Mouse (Mus musculus) heart, postnatal 0 days (tissue): ENCODE results near the gene Msantd3. TPM values are rescaled to one million over a fixed set of nuclear protein-coding genes. Genes with fewer than 3 reads are reported as not detected.

Experiments used
- ATAC-seq: fragments of 200-750 bp; cut with Nextera tagmentation; 2 replicates; pipeline ENCODE4 v1.8.0; 2017; ENCODE audit warnings: low read depth, moderate number of reproducible peaks, moderate library complexity; ENCODE audit not compliant: insufficient read depth
- DNase-seq: peaks from one replicate; pipeline ENCODE4 v3.0.0-alpha.2; 2016; ENCODE audit warnings: low spot score
- H3K27ac ChIP-seq: fragments of 300-500 bp; sonication (generic); 2 replicates; pipeline ENCODE4 v1.5.1; 2014; ENCODE audit warnings: low read depth, mild to moderate bottlenecking
- H3K27me3 ChIP-seq: fragments of 300-500 bp; sonication (generic); 2 replicates; pipeline ENCODE4 v1.6.1; 2014; ENCODE audit warnings: low read length, mixed read lengths; ENCODE audit not compliant: control insufficient read depth, insufficient read depth
- H3K36me3 ChIP-seq: fragments of 300-500 bp; sonication (generic); replicated peaks from 2 replicates; pipeline ENCODE4 v1.6.1; 2014; ENCODE audit warnings: low read length, mixed read lengths; ENCODE audit not compliant: control insufficient read depth, insufficient read depth
- H3K4me1 ChIP-seq: fragments of 300-500 bp; sonication (generic); 2 replicates; pipeline ENCODE4 v1.6.1; 2014; ENCODE audit warnings: antibody characterized with exemption; ENCODE audit not compliant: control insufficient read depth, insufficient read depth
- H3K4me2 ChIP-seq: fragments of 300-500 bp; sonication (generic); 2 replicates; pipeline ENCODE4 v1.6.1; 2014; ENCODE audit warnings: low read depth, mild to moderate bottlenecking, low read length, moderate library complexity
- H3K4me3 ChIP-seq: fragments of 300-500 bp; sonication (generic); 2 replicates; pipeline ENCODE4 v1.5.1; 2014; ENCODE audit warnings: low read depth, low read length
- H3K9ac ChIP-seq: fragments of 300-500 bp; sonication (generic); replicated peaks from 2 replicates; pipeline ENCODE4 v1.6.1; 2014; ENCODE audit warnings: low read depth, low read length, mixed read lengths
- H3K9me3 ChIP-seq: fragments of 300-500 bp; sonication (generic); replicated peaks from 2 replicates; pipeline ENCODE4 v1.6.1; 2016; ENCODE audit warnings: low read length; ENCODE audit not compliant: control insufficient read depth
- CTCF ChIP-seq: IDR thresholded peaks from 2 replicates; pipeline ENCODE4 v1.5.1; 2016; ENCODE audit warnings: antibody characterized with exemption, control low read depth, low read depth
- EP300 ChIP-seq: IDR thresholded peaks from 2 replicates; pipeline ENCODE4 v1.6.1; 2016; ENCODE audit warnings: antibody characterized with exemption, low read depth
- WGBS: fragments of 180-500 bp; shearing (Covaris S2); extraction: QIAGEN DNeasy Blood & Tissue Kit; methylation state at CpG from one replicate; pipeline ENCODE4 v1.1.7; 2014; 5-methylcytosine and 5-hydroxymethylcytosine counted together
- polyA plus RNA-seq: library from polyadenylated mRNA; unstranded; fragments of >200 nt; fragmentation: Nextera tagmentation; extraction: Ambion mirVana; gene quantifications from 2 replicates; pipeline ENCODE4 v1.2.1, GENCODE M21; 2015
- total RNA-seq: library from RNA; depleted of rRNA; stranded (reverse); fragments of >200 nt; gene quantifications from 2 replicates; pipeline ENCODE4 v1.2.3, GENCODE M21; 2014; ENCODE audit warnings: low replicate concordance

Msantd3 gene
- total and polyA plus RNA-seq, 2 experiments from 2014 or later: 18.1 to 23.0 TPM

GRCm38 (mm10) chr4:48590862-48591261 lies 51.1 kb downstream of the Msantd3 start:
- Histone ChIP-seq H3K27me3 (no peaks in the 10 kb centered on the region), H3K9me3 (peaks cover 4% of the 10 kb centered on the region; the same call in 1 of the 2 replicates), H3K27ac (no peak overlapping the region), H3K4me2 (no peak overlapping the region), H3K4me1 (peaks cover 14% of the 10 kb centered on the region; the same call in 1 of the 2 replicates), H3K9ac (no peak overlapping the region), H3K4me3 (no peak overlapping the region), H3K36me3 (no peaks in the 10 kb centered on the region)
- DNase-seq (no peak), ATAC-seq (no peak)
- TF ChIP-seq EP300 (no peak), CTCF (no peak)
- 38% methylated on average over 7 of the region's 7 CpGs for WGBS

- H3K36me3 ChIP-seq: no peaks in the 10 kb centered on the region
- DNase-seq: no peak
- no peak overlapping the region for H3K27ac ChIP-seq
- WGBS: 84% methylated on average over 3 of the region's 3 CpGs
- H3K4me2 ChIP-seq: no peak overlapping the region
- H3K4me3 ChIP-seq: no peak overlapping the region
- peaks cover 9% of the 10 kb centered on the region; the same call in 1 of the 2 replicates for H3K4me1 ChIP-seq
- peaks cover 4% of the 10 kb centered on the region; the same call in 1 of the 2 replicates for H3K9me3 ChIP-seq
- H3K27me3 ChIP-seq: no peaks in the 10 kb centered on the region
- TF ChIP-seq CTCF (no peak), EP300 (no peak)
- no peak for ATAC-seq
- H3K9ac ChIP-seq: no peak overlapping the region
These were observed 51.7 kb downstream of the Msantd3 start for GRCm38 (mm10) chr4:48591390-48591789.

GRCm38 (mm10) chr4:48592328-48592727 lies 52.6 kb downstream of the Msantd3 start:
- H3K4me3 ChIP-seq: no peak overlapping the region
- 43% methylated on average over 5 of the region's 5 CpGs for WGBS
- H3K4me1 ChIP-seq: peaks cover 8% of the 10 kb centered on the region; the same call in 1 of the 2 replicates
- no peak overlapping the region for H3K9ac ChIP-seq
- H3K27me3 ChIP-seq: no peaks in the 10 kb centered on the region
- H3K36me3 ChIP-seq: no peaks in the 10 kb centered on the region
- peaks cover 4% of the 10 kb centered on the region; the same call in 1 of the 2 replicates for H3K9me3 ChIP-seq
- H3K27ac ChIP-seq: no peak overlapping the region
- DNase-seq: no peak
- no peak overlapping the region for H3K4me2 ChIP-seq
- peak; percentile 51; the same call in 1 of the 2 replicates for ATAC-seq
- TF ChIP-seq EP300 (no peak), CTCF (no peak)

- no peak overlapping the region for H3K4me2 ChIP-seq
- no peak overlapping the region for H3K4me3 ChIP-seq
- peaks cover 8% of the 10 kb centered on the region; the same call in 1 of the 2 replicates for H3K4me1 ChIP-seq
- ATAC-seq (no peak), DNase-seq (no peak)
- no peaks in the 10 kb centered on the region for H3K27me3 ChIP-seq
- H3K36me3 ChIP-seq: no peaks in the 10 kb centered on the region
- no peak overlapping the region for H3K27ac ChIP-seq
- no peak overlapping the region for H3K9ac ChIP-seq
- 87% methylated on average over 7 of the region's 7 CpGs for WGBS
- no peaks in the 10 kb centered on the region for H3K9me3 ChIP-seq
- TF ChIP-seq CTCF (no peak), EP300 (no peak)
These were observed 53.1 kb downstream of the Msantd3 start for GRCm38 (mm10) chr4:48592844-48593243.

GRCm38 (mm10) chr4:48596111-48596510 lies 56.4 kb downstream of the Msantd3 start:
- H3K27me3 ChIP-seq: no peaks in the 10 kb centered on the region
- H3K4me2 ChIP-seq: no peak overlapping the region
- TF ChIP-seq EP300: no peak
- no peak for TF ChIP-seq CTCF
- H3K4me1 ChIP-seq: peaks cover 4% of the 10 kb centered on the region; the same call in 1 of the 2 replicates
- H3K9ac ChIP-seq: no peak overlapping the region
- no peaks in the 10 kb centered on the region for H3K9me3 ChIP-seq
- H3K27ac ChIP-seq: no peak overlapping the region
- no peak for DNase-seq
- 92% methylated on average over 7 of the region's 7 CpGs for WGBS
- no peak overlapping the region for H3K4me3 ChIP-seq
- no peak for ATAC-seq
- no peaks in the 10 kb centered on the region for H3K36me3 ChIP-seq

- Histone ChIP-seq H3K27ac (no peak overlapping the region), H3K9me3 (no peaks in the 10 kb centered on the region), H3K4me3 (no peak overlapping the region), H3K4me1 (no peaks in the 10 kb centered on the region), H3K36me3 (0 out of 2 replicates have a peak, but pooled peaks cover 4% of the 10 kb centered on the region), H3K4me2 (no peak overlapping the region), H3K27me3 (no peaks in the 10 kb centered on the region), H3K9ac (no peak overlapping the region)
- WGBS: 84% methylated on average over 3 of the region's 3 CpGs
- TF ChIP-seq EP300: no peak
- TF ChIP-seq CTCF: no peak
- ATAC-seq (no peak), DNase-seq (no peak)
These were observed 65.9 kb downstream of the Msantd3 start for GRCm38 (mm10) chr4:48605650-48606049.
